Mouse (Mus musculus): ENCODE data around the gene Gm4450.
"Not testable (repeated sequence)": the region's sequence is repeated elsewhere in the genome, so short reads cannot be mapped to it uniquely, and the experiment has no call there.

The Gm4450 gene

DNA sequence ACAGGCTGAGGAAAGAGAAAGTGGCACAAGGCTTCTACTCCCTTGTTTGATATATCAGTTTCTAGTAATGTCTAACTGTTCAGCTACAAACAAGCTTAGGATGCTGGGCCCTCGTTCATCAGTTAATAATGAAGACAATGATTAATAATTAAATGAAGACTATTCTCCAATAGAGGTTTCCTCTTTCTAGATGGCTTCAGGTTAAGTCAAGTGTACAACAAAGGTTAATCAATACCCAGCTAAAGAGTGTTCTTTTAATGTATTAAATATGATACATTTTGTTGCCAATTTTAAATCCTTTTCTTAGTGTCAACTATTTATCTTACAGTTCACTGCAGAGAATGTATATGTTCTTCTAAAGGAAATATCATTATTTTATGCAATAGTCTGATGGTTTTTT is at the start of gene Gm4450:
Gene Gm4450 (minus strand): TSS at position 101 of the 400 bp plus-strand sequence.
- DNase-seq (ENCODE audit: low spot score): not testable (repeated sequence)

DNA sequence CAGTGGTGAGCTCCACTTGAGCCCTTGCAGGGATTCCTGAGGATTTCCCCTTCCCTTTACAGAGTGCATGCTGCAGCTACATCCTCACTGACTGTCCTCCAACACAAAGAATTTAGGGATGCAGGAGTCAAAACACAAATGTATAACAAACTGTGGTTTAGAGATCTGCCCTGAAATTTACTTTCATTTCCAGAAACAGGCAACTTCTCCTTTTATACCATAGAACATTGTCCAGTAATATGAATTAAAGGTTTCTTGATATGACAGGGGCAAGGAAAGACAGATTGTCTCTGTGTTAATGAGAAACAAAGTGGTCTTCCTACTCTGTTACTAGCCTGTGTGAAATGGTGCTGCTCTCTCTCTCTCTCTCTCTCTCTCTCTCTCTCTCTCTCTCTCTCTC is 40.5 kb upstream of the Gm4450 start:
- DNase-seq (ENCODE audit: low spot score): not testable (repeated sequence)

GRCm38 (mm10) chr3:98496762-98497161 is 39.8 kb upstream of the Gm4450 start:
- not testable (repeated sequence) for DNase-seq (ENCODE audit: low spot score)

DNA sequence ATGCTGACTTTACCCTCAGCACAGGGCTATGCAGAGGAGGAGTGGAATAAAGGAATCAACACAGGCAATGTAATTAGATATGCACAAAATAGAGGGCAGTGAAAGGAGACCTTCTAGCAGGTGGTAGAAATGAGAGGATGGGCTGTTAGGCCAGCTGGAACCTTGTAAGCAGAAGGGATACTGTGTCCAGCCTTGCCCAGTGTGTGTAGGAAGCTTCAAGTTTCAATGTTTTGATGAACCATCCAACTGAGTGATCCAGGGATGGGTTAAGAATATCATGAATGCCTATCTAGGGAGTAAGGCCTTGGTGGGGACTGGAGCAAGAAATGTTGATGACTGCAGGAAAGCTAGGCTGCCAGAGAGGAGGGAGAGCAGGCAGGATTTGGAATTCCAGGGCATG is 38.1 kb upstream of the Gm4450 start:
- DNase-seq (ENCODE audit: low spot score): not testable (repeated sequence)

- not testable (repeated sequence) for DNase-seq (ENCODE audit: low spot score)
Measured at GRCm38 (mm10) chr3:98494184-98494583, 37.3 kb upstream of the Gm4450 start.

GRCm38 (mm10) chr3:98471499-98471898 is 14.6 kb upstream of the Gm4450 start:
- DNase-seq (ENCODE audit: low spot score): not testable (repeated sequence)

- not testable (repeated sequence) for DNase-seq (ENCODE audit: low spot score)
Measured at GRCm38 (mm10) chr3:98471057-98471456, 14.1 kb upstream of the Gm4450 start.

DNA sequence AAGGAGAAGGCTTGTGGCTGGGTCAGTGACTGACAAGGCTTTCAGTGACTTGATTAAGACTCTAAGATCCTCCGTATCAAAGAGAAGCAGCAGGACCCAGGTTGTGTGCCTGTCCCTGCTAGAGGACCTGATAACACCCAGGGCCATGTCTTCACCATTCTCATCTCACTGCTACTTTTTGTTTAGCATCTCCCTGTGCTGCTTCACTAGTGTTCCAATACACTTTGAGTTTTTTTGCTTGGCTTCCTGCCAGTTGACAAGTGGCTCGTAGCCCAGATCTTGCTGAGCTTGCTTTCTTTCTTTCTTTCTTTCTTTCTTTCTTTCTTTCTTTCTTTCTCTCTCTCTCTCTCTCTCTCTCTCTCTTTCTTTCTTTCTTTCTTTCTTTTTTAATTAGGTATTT is 12.4 kb upstream of the Gm4450 start:
- not testable (repeated sequence) for DNase-seq (ENCODE audit: low spot score)

GRCm38 (mm10) chr3:98453786-98454185 is 3.1 kb downstream of the Gm4450 start:
- DNase-seq (ENCODE audit: low spot score): not testable (repeated sequence)

DNA sequence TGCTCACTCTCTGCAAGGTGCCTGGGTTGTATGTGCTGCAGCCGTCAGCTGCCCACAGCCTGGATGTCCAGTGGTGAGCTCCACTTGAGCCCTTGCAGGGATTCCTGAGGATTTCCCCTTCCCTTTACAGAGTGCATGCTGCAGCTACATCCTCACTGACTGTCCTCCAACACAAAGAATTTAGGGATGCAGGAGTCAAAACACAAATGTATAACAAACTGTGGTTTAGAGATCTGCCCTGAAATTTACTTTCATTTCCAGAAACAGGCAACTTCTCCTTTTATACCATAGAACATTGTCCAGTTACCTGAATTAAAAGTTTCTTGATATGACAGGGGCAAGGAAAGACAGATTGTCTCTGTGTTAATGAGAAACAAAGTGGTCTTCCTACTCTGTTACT is 13.0 kb downstream of the Gm4450 start:
- DNase-seq (ENCODE audit: low spot score): not testable (repeated sequence)

- DNase-seq (ENCODE audit: low spot score): peak; percentile 1
Measured at GRCm38 (mm10) chr3:98443149-98443779, 13.7 kb downstream of the Gm4450 start.

GRCm38 (mm10) chr3:98442245-98442644 is 14.7 kb downstream of the Gm4450 start:
- DNase-seq (ENCODE audit: low spot score): not testable (repeated sequence)

DNA sequence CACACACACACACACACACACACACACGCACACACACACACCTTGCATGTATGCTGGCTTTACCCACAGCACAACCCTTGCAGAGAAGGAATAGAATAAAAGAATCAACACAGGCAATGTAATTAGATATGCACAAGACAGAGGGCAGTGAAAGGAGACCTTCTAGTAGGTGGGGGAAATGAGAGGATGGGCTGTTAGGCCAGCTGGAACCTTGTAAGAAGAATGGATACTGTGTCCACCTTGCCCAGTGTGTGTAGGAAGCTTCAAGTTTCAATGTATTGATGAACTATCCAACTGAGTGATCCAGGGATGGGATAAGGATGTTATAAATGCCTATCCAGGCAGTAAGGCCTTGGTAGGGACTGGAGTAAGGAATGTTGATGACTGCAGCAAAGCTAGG is 21.9 kb downstream of the Gm4450 start:
- peak; percentile 0 for DNase-seq (ENCODE audit: low spot score)

DNA sequence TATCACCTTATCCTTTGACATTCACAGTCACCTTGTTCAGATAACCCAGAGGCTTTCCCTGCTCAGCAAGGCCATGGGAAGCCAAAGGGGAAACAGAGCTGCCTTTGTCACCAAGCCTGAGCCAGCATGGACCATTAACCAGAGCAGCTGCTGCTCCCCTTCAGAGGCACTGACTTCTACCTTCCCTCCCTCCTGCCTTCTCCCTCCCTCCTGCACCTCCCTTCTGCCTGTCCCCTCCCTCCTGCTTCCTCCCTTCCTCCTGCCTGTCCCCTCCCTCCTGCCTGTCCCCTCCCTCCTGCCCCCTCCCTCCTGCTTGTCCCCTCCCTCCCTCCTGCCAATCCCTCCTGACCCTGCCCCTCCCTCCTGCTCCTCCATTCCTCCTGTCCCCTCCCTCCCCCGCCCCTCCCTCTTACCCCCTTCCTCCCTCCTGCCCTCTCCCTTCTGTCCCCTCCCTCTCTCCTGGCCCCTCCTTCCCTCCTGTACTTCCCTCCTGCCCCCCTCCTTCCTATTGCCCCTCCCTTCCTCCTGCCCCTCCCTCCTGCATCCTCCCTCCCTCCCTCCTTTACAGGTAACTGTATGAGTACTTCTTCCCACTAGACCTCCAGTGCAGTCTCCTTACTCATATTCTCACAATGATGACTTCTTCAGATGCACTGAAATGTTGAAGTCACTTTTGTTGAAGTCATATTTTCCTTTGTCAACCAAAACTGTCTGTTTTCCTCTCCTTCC is 22.7 kb downstream of the Gm4450 start:
- DNase-seq (ENCODE audit: low spot score): peak; percentile 1

- no peak for DNase-seq (ENCODE audit: low spot score)
Measured at GRCm38 (mm10) chr3:98428928-98429525, 27.9 kb downstream of the Gm4450 start.

DNA sequence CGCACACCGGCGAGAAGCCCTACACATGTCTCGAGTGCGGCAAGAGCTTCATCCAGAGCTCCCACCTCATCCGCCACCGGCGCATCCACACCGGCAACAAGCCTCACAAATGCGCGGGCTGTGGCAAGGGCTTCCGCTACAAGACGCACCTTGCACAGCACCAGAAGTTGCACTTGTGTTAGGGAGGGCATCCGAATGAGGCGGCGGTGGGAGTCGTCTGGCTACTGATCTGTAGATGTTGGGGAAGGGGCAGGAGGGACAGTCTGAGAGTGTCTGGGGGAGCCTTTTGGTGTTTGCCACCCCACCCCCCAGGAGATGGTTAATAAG is 28.5 kb downstream of the Gm4450 start:
- DNase-seq (ENCODE audit: low spot score): no peak

- peak; percentile 87 for DNase-seq (ENCODE audit: low spot score)
Measured at GRCm38 (mm10) chr3:98427600-98428448, 29.1 kb downstream of the Gm4450 start.

GRCm38 (mm10) chr3:98427260-98427599 is 29.7 kb downstream of the Gm4450 start:
- no peak for DNase-seq (ENCODE audit: low spot score)

DNA sequence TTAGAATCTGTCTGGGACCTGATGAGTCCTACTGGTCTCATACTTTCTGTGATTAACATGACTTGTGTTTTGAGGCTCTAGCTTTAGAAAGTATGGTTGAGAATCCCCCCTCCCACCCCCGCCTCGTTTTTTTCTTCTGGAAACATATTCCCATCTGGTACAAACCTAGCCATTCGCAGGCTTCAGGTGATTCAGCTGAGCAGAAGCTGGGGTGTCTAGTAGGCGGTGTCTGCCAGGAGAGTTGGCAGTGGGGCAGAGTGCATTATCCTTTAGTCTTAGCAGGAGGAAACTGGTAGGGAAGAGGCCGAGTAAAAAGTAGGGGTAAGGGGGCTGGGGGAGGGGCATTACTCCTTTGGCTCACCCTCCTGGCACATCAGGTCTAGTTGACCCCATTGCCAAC is 30.2 kb downstream of the Gm4450 start:
- DNase-seq (ENCODE audit: low spot score): no peak

GRCm38 (mm10) chr3:98422926-98423325 is 34.0 kb downstream of the Gm4450 start:
- DNase-seq (ENCODE audit: low spot score): no peak

DNA sequence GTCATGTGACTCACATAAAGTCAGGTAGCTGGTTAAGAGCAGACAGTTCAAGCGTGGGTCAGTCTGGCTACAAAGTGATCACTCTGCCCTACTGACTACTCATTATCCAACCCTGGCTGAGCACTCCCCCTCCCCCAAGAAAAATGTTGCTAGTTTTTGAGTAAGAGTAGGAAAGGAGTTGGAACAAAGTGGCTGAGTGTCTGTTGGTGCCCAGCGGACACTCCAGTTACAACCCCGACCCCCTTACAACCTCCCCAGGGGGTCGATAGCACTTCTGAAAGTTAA is 37.2 kb downstream of the Gm4450 start:
- peak; percentile 76 for DNase-seq (ENCODE audit: low spot score)

GRCm38 (mm10) chr3:98418991-98419785 is 37.7 kb downstream of the Gm4450 start:
- DNase-seq (ENCODE audit: low spot score): peak; percentile 74

All from yolk sac, embryonic 10.5 days (tissue).